In the genomic region with DNA sequence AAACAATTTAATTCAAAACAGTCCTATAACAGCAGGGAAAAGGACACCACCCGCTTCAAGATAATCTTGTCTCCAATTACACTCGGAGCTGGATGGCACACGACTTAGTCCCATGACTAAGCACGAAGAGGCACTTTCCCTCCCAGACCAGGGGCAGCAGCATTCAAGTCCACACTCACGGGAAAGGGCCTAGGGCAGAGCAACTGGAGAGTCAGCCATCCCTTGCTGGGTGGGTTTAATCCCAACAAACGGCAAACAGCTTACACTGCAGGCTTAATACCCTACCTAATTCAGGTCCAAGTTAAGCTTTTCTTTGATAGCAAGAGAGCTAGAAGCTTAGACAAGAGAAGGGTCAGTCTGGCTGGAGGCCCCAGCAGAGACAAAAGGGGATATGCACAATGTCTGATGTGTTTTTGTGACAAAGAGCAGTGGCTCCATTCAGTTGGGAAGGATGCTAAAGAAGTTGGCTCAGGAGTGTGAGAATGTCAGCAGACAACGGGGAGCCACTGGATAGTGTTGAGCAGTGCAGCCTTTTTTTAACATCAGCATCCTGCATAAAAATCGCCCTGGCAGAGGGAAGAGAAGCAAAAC, we compare ENCODE assay signal across 8 mouse cellular contexts. TPM values are rescaled to one million over a fixed set of nuclear protein-coding genes. Genes with fewer than 3 reads are reported as not detected.
A peak's percentile ranks its signal among the peaks of the same experiment; 100 is the strongest.
DNase-seq lines count a peak whose midpoint lies in the region; ATAC-seq and TF ChIP-seq lines count a peak whose summit lies in the region.
"Had no signal": no experiment of that assay in that cellular context is flagged by ENCODE, and none has a peak within 500 bp of the region (broad histone marks: within the 10 kb centered on the region; RNA-seq: fewer than 3 reads in every experiment).

No protein-coding gene starts in this region.

- H3K9ac ChIP-seq in stomach, embryonic 15.5 days, result no peak overlapping the region
- no peak overlapping the region for H3K9ac ChIP-seq in stomach, postnatal 0 days (ENCODE audit: low read length)
- peak overlapping the region; percentile 12; the same call in 1 of the 2 replicates for H3K9ac ChIP-seq in forebrain, embryonic 11.5 days (ENCODE audit: low read length)
- H3K9ac ChIP-seq in limb, embryonic 15.5 days, result no peak overlapping the region

- no peak for DNase-seq in stomach, postnatal 0 days (ENCODE audit: low spot score)
- DNase-seq in forebrain, embryonic 11.5 days (ENCODE audit: low spot score), result peak; percentile 77
- no peak for DNase-seq in thymus, adult 18-20 months
- no peak for DNase-seq in gastrocnemius, adult 8-10 months (ENCODE audit: low spot score in 2 of 2)
- DNase-seq in lung, postnatal 25 days (ENCODE audit: low spot score), result no peak

- TF ChIP-seq EP300 in stomach, postnatal 0 days (optimal IDR thresholded peaks at IDR 0.05), result no peak

- no peaks in the 10 kb centered on the region for H3K9me3 ChIP-seq in stomach, embryonic 15.5 days
- H3K9me3 ChIP-seq in stomach, postnatal 0 days (ENCODE audit: control insufficient read depth, low read length), result no peaks in the 10 kb centered on the region
- no peaks in the 10 kb centered on the region; the same call in 1 of the 2 replicates for H3K9me3 ChIP-seq in forebrain, embryonic 11.5 days (ENCODE audit: control insufficient read depth, low read length)
- no peaks in the 10 kb centered on the region for H3K9me3 ChIP-seq in limb, embryonic 15.5 days

- 27% methylated on average over 8 of the region's 8 CpGs for WGBS in stomach, embryonic 15.5 days
- 25% methylated on average over 8 of the region's 8 CpGs for WGBS in stomach, postnatal 0 days
- WGBS in forebrain, embryonic 11.5 days, result 2% methylated on average over 8 of the region's 8 CpGs
- WGBS in limb, embryonic 15.5 days, result 16% methylated on average over 8 of the region's 8 CpGs

- no peaks in the 10 kb centered on the region for H3K27me3 ChIP-seq in stomach, embryonic 15.5 days (replicated peaks)
- H3K27me3 ChIP-seq in stomach, postnatal 0 days (ENCODE audit: control insufficient read depth, insufficient read depth, low read length), result no peaks in the 10 kb centered on the region
- H3K27me3 ChIP-seq in forebrain, embryonic 11.5 days (ENCODE audit: control insufficient read depth, insufficient read depth, low read length), result no peaks in the 10 kb centered on the region; the same call in 1 of the 2 replicates
- no peaks in the 10 kb centered on the region for H3K27me3 ChIP-seq in limb, embryonic 15.5 days

- H3K27ac ChIP-seq in stomach, embryonic 15.5 days, result 0 out of 2 replicates have a peak overlapping the region, but pooled peaks have one; percentile 8
- no peak overlapping the region for H3K27ac ChIP-seq in stomach, postnatal 0 days (replicated peaks)
- H3K27ac ChIP-seq in forebrain, embryonic 11.5 days (ENCODE audit: low read depth, low read length), result peak overlapping the region; percentile 13; the same call in 1 of the 2 replicates
- 0 out of 2 replicates have a peak overlapping the region, but pooled peaks have one; percentile 17 for H3K27ac ChIP-seq in limb, embryonic 15.5 days

- no peak for ATAC-seq in stomach, embryonic 15.5 days (ENCODE audit: insufficient read depth, low FRiP score, low read depth)
- ATAC-seq in stomach, postnatal 0 days (ENCODE audit: low FRiP score, low TSS enrichment), result no peak
- peak; percentile 87 for ATAC-seq in forebrain, embryonic 11.5 days (replicated peaks; ENCODE audit: low FRiP score)
- ATAC-seq in limb, embryonic 15.5 days (ENCODE audit: insufficient number of reproducible peaks, low FRiP score, low TSS enrichment, low read depth), result no peak

- no peak for TF ChIP-seq CTCF in stomach, postnatal 0 days (IDR thresholded peaks at IDR 0.05; ENCODE audit: low read depth)

- peaks cover 12% of the 10 kb centered on the region; the same call in 1 of the 2 replicates for H3K4me1 ChIP-seq in stomach, embryonic 15.5 days
- H3K4me1 ChIP-seq in stomach, postnatal 0 days (replicated peaks; ENCODE audit: control insufficient read depth, insufficient read depth), result no peaks in the 10 kb centered on the region
- H3K4me1 ChIP-seq in forebrain, embryonic 11.5 days (replicated peaks; ENCODE audit: control insufficient read depth, insufficient read depth, low read length), result peaks cover 11% of the 10 kb centered on the region
- H3K4me1 ChIP-seq in limb, embryonic 15.5 days, result peaks cover 42% of the 10 kb centered on the region

- no peak overlapping the region for H3K4me2 ChIP-seq in stomach, embryonic 15.5 days
- no peak overlapping the region for H3K4me2 ChIP-seq in stomach, postnatal 0 days (replicated peaks; ENCODE audit: low read depth)
- no peak overlapping the region for H3K4me2 ChIP-seq in forebrain, embryonic 11.5 days (ENCODE audit: low read depth, low read length, severe bottlenecking)
- H3K4me2 ChIP-seq in limb, embryonic 15.5 days, result no peak overlapping the region

- H3K4me3 ChIP-seq in stomach, embryonic 15.5 days (replicated peaks), result no peak overlapping the region
- no peak overlapping the region for H3K4me3 ChIP-seq in stomach, postnatal 0 days (ENCODE audit: low read depth, low read length)
- no peak overlapping the region for H3K4me3 ChIP-seq in forebrain, embryonic 11.5 days (ENCODE audit: low read depth, low read length)
- H3K4me3 ChIP-seq in limb, embryonic 15.5 days, result no peak overlapping the region
- H3K4me3 ChIP-seq: erythroblast, embryonic 14.5 days had no signal

- no peaks in the 10 kb centered on the region for H3K36me3 ChIP-seq in stomach, embryonic 15.5 days
- no peaks in the 10 kb centered on the region for H3K36me3 ChIP-seq in stomach, postnatal 0 days (ENCODE audit: control insufficient read depth, insufficient read depth, low read length)
- H3K36me3 ChIP-seq in forebrain, embryonic 11.5 days (ENCODE audit: control insufficient read depth, insufficient read depth, low read length), result no peaks in the 10 kb centered on the region
- H3K36me3 ChIP-seq in limb, embryonic 15.5 days, result no peaks in the 10 kb centered on the region

RNA-seq across cellular contexts. Expression of a gene that starts 46.8 kb away (rescaled TPM):
- 3.5 and 3.8 TPM in 2 replicates for polyA plus RNA-seq in stomach, embryonic 15.5 days (2015; fragmentation: Nextera tagmentation; extraction: Ambion mirVana)
- polyA plus RNA-seq in stomach, postnatal 0 days (2015; fragmentation: Nextera tagmentation; extraction: Ambion mirVana), result 0.70 and 1.1 TPM in 2 replicates
- 13.4 and 15.0 TPM in 2 replicates for polyA plus RNA-seq in forebrain, embryonic 11.5 days (2014; fragmentation: Nextera tagmentation; extraction: Ambion mirVana)
- polyA plus RNA-seq in limb, embryonic 15.5 days (2015; fragmentation: Nextera tagmentation; extraction: Ambion mirVana), result 3.9 and 4.9 TPM in 2 replicates
- total RNA-seq in gastrocnemius, adult 8-10 months (2022), result under 1 TPM; 0.15 to 0.73 (median 0.24) TPM
